Mouse (Mus musculus): Measurements from ENCODE around the gene Ptov1.
A peak's percentile ranks its signal among the peaks of the same experiment; 100 is the strongest.

- TF ChIP-seq POLR2A (IDR thresholded peaks at IDR 0.05; ENCODE audit: control insufficient read depth in 1 of 2, insufficient read depth in 1 of 2, low read depth in 1 of 2, low read length in 2 of 2, poor library complexity in 1 of 2) (peak in 1 of 2 experiments; percentile 14; a peak in 1 of 4 replicates), TCF12 (IDR thresholded peaks at IDR 0.05; ENCODE audit: low read depth, low read length) (no peak), NRF1 (IDR thresholded peaks at IDR 0.05; ENCODE audit: insufficient read depth, low read depth, low read length, poor library complexity, severe bottlenecking) (no peak), MAFK (IDR thresholded peaks at IDR 0.05; ENCODE audit: borderline replicate concordance, low read depth, low read length) (no peak), KAT2A (conservative IDR thresholded peaks at IDR 0.05; ENCODE audit: low read depth, low read length) (no peak), NELFE (IDR thresholded peaks at IDR 0.05; ENCODE audit: low read depth, low read length) (no peak), ZC3H11A (IDR thresholded peaks at IDR 0.05; ENCODE audit: low read depth, low read length) (no peak), CTCF (IDR thresholded peaks at IDR 0.05 in 2 of 3, conservative IDR thresholded peaks at IDR 0.05 in 1 of 3; ENCODE audit: control insufficient read depth in 1 of 3, insufficient read depth in 1 of 3, low read depth in 2 of 3, low read length in 3 of 3, poor library complexity in 1 of 3, severe bottlenecking in 1 of 3) (no peak), ETS1 (IDR thresholded peaks at IDR 0.05; ENCODE audit: low read depth, low read length) (no peak), RCOR1 (IDR thresholded peaks at IDR 0.05; ENCODE audit: low read depth, low read length) (no peak)
Observed at GRCm38 (mm10) chr7:44854356-44855031, 15.1 kb downstream of the Ptov1 start.
